Mouse (Mus musculus) MEL (cell line): ENCODE data around the gene Kdm1a. TPM values are rescaled to one million over a fixed set of nuclear protein-coding genes. Genes with fewer than 3 reads are reported as not detected.

Source experiments
- DNase-seq: peaks from one replicate; pipeline ENCODE4 v3.0.0; 2011; ENCODE audit warnings: low read depth, low spot score
- H3K27ac ChIP-seq: 2 replicates; pipeline ENCODE4 v1.5.1; 2012; ENCODE audit warnings: low read depth, mild to moderate bottlenecking, control low read depth, low read length, moderate library complexity; ENCODE audit not compliant: control insufficient read depth
- H3K27me3 ChIP-seq, 2 experiments: fragments of 150-350 bp in 1 of 2; sonication (generic) in 1 of 2; 2 replicates each; pipeline ENCODE4 v1.6.1; 2012; ENCODE audit warnings: low read length in 2 of 2, mild to moderate bottlenecking in 2 of 2, improper control_type of control experiment in 1 of 2, moderate library complexity in 1 of 2; ENCODE audit not compliant: insufficient read depth in 2 of 2, control insufficient read depth in 1 of 2
- H3K36me3 ChIP-seq, 2 experiments: 2 replicates each; pipeline ENCODE4 v1.6.1; 2012 to 2014; ENCODE audit warnings: low read length in 2 of 2, improper control_type of control experiment in 1 of 2, inconsistent platforms in 1 of 2, mild to moderate bottlenecking in 1 of 2; ENCODE audit not compliant: insufficient read depth in 2 of 2, control insufficient read depth in 1 of 2
- H3K4me1 ChIP-seq, 2 experiments: fragments of 150-350 bp in 1 of 2; sonication (generic) in 1 of 2; 2 replicates each; pipeline ENCODE4 v1.6.1; 2012; ENCODE audit warnings: low read length in 2 of 2, improper control_type of control experiment in 1 of 2, mild to moderate bottlenecking in 1 of 2; ENCODE audit not compliant: insufficient read depth in 2 of 2, control insufficient read depth in 1 of 2
- H3K4me3 ChIP-seq, 2 experiments: fragments of 150-350 bp in 1 of 2; sonication (generic) in 1 of 2; 2 replicates each; pipeline ENCODE4 v1.5.1; 2012; ENCODE audit warnings: low read depth in 2 of 2, low read length in 2 of 2, mild to moderate bottlenecking in 2 of 2, moderate library complexity in 2 of 2, control low read depth in 1 of 2, improper control_type of control experiment in 1 of 2; ENCODE audit not compliant: control insufficient read depth in 1 of 2, insufficient read depth in 1 of 2
- H3K79me2 ChIP-seq: 2 replicates; pipeline ENCODE4 v1.6.1; 2012; ENCODE audit warnings: mild to moderate bottlenecking, low read length, moderate library complexity; ENCODE audit not compliant: control insufficient read depth, poor library complexity, insufficient read depth
- H3K9ac ChIP-seq: 2 replicates; pipeline ENCODE4 v1.6.1; 2012; ENCODE audit warnings: low read depth, mild to moderate bottlenecking, control low read depth, low read length, moderate library complexity; ENCODE audit not compliant: control insufficient read depth, poor library complexity, severe bottlenecking
- H3K9me3 ChIP-seq: fragments of 150-350 bp; sonication (generic); replicated peaks from 2 replicates; pipeline ENCODE4 v1.6.1; 2012; ENCODE audit warnings: mild to moderate bottlenecking, low read length, improper control_type of control experiment, moderate library complexity; ENCODE audit not compliant: insufficient read depth
- BHLHE40 ChIP-seq: IDR thresholded peaks from 2 replicates; pipeline ENCODE4 v1.6.1; 2012; ENCODE audit warnings: low read depth, mild to moderate bottlenecking, inconsistent platforms, low read length, improper control_type of control experiment, borderline replicate concordance
- CHD1 ChIP-seq: IDR thresholded peaks from 2 replicates; pipeline ENCODE4 v1.6.1; 2012; ENCODE audit warnings: low read depth, mild to moderate bottlenecking, inconsistent platforms, low read length, improper control_type of control experiment
- CHD2 ChIP-seq: IDR thresholded peaks from 2 replicates; pipeline ENCODE4 v1.6.1; 2011; ENCODE audit warnings: low read length, improper control_type of control experiment
- CTCF ChIP-seq, 3 experiments: IDR thresholded peaks in 2 of 3; conservative IDR thresholded peaks in 1 of 3; 2 replicates each; pipeline ENCODE4 v1.5.1; 2011 to 2012; ENCODE audit warnings: low read length in 3 of 3, low read depth in 2 of 3, mild to moderate bottlenecking in 2 of 3, improper control_type of control experiment in 1 of 3, inconsistent platforms in 1 of 3, mixed read lengths in 1 of 3, moderate library complexity in 1 of 3; ENCODE audit not compliant: control insufficient read depth in 1 of 3, insufficient read depth in 1 of 3, poor library complexity in 1 of 3, severe bottlenecking in 1 of 3
- EP300 ChIP-seq, 2 experiments: IDR thresholded peaks; 2 replicates each; pipeline ENCODE4 v1.6.1; 2011; ENCODE audit warnings: improper control_type of control experiment in 2 of 2, low read length in 2 of 2, low read depth in 1 of 2, mild to moderate bottlenecking in 1 of 2
- ETS1 ChIP-seq: IDR thresholded peaks from 2 replicates; pipeline ENCODE4 v1.6.1; 2012; ENCODE audit warnings: low read depth, mild to moderate bottlenecking, inconsistent platforms, low read length, improper control_type of control experiment, moderate library complexity
- GABPA ChIP-seq: IDR thresholded peaks from 2 replicates; pipeline ENCODE4 v1.6.1; 2012; ENCODE audit warnings: low read depth, mild to moderate bottlenecking, inconsistent platforms, low read length, improper control_type of control experiment, moderate library complexity
- GATA1 ChIP-seq: IDR thresholded peaks from 2 replicates; pipeline ENCODE4 v1.6.1; 2011; ENCODE audit warnings: low read depth, low read length, improper control_type of control experiment
- KAT2A ChIP-seq: conservative IDR thresholded peaks from 2 replicates; pipeline ENCODE4 v1.6.1; 2012; ENCODE audit warnings: low read depth, low read length, improper control_type of control experiment, inconsistent platforms
- MXI1 ChIP-seq: IDR thresholded peaks from 2 replicates; pipeline ENCODE4 v1.6.1; 2011; ENCODE audit warnings: mild to moderate bottlenecking, low read depth, low read length, improper control_type of control experiment
- MYC ChIP-seq: IDR thresholded peaks from 2 replicates; pipeline ENCODE4 v1.6.1; 2011; ENCODE audit warnings: low read depth, mild to moderate bottlenecking, low read length, improper control_type of control experiment, moderate library complexity
- NELFE ChIP-seq: IDR thresholded peaks from 2 replicates; pipeline ENCODE4 v1.6.1; 2011; ENCODE audit warnings: low read depth, low read length, improper control_type of control experiment
- POLR2A ChIP-seq, 2 experiments: IDR thresholded peaks; 2 replicates each; pipeline ENCODE4 v1.6.1; 2011 to 2012; ENCODE audit warnings: low read length in 2 of 2, mild to moderate bottlenecking in 2 of 2, control low read depth in 1 of 2, improper control_type of control experiment in 1 of 2, low read depth in 1 of 2, moderate library complexity in 1 of 2; ENCODE audit not compliant: control insufficient read depth in 1 of 2, insufficient read depth in 1 of 2, poor library complexity in 1 of 2
- POLR2AphosphoS2 ChIP-seq: IDR thresholded peaks from 2 replicates; pipeline ENCODE4 v1.6.1; 2011; ENCODE audit warnings: low read length, improper control_type of control experiment
- POLR2AphosphoS5 ChIP-seq: IDR thresholded peaks from 2 replicates; pipeline ENCODE4 v1.6.1; 2012; ENCODE audit warnings: low read depth, borderline replicate concordance, mild to moderate bottlenecking, inconsistent platforms, low read length, moderate library complexity, mixed read lengths
- RAD21 ChIP-seq: IDR thresholded peaks from 2 replicates; pipeline ENCODE4 v1.6.1; 2011; ENCODE audit warnings: mild to moderate bottlenecking, low read depth, low read length, improper control_type of control experiment
- RCOR1 ChIP-seq: IDR thresholded peaks from 2 replicates; pipeline ENCODE4 v1.6.1; 2012; ENCODE audit warnings: low read depth, mild to moderate bottlenecking, inconsistent platforms, low read length, improper control_type of control experiment
- SIN3A ChIP-seq: IDR thresholded peaks from 2 replicates; pipeline ENCODE4 v1.6.1; 2012; ENCODE audit warnings: low read length, improper control_type of control experiment, inconsistent platforms
- SMC3 ChIP-seq: IDR thresholded peaks from 2 replicates; pipeline ENCODE4 v1.6.1; 2011; ENCODE audit warnings: low read depth, low read length, improper control_type of control experiment
- TAL1 ChIP-seq: IDR thresholded peaks from 2 replicates; pipeline ENCODE4 v1.6.1; 2012; ENCODE audit warnings: mild to moderate bottlenecking, inconsistent platforms, low read length, moderate library complexity, mixed read lengths
- TCF12 ChIP-seq: IDR thresholded peaks from 2 replicates; pipeline ENCODE4 v1.6.1; 2014; ENCODE audit warnings: low read depth, mild to moderate bottlenecking, inconsistent platforms, low read length, improper control_type of control experiment, moderate library complexity
- USF1 ChIP-seq: IDR thresholded peaks from 2 replicates; pipeline ENCODE4 v1.6.1; 2014; ENCODE audit warnings: low read depth, mild to moderate bottlenecking, inconsistent platforms, low read length, improper control_type of control experiment, moderate library complexity
- USF2 ChIP-seq, 2 experiments: IDR thresholded peaks; 2 replicates each; pipeline ENCODE4 v1.6.1; 2011 to 2012; ENCODE audit warnings: improper control_type of control experiment in 2 of 2, low read length in 2 of 2, borderline replicate concordance in 1 of 2, inconsistent platforms in 1 of 2, low read depth in 1 of 2, mild to moderate bottlenecking in 1 of 2; ENCODE audit not compliant: insufficient read depth in 1 of 2
- ZC3H11A ChIP-seq: IDR thresholded peaks from 2 replicates; pipeline ENCODE4 v1.6.1; 2012; ENCODE audit warnings: low read depth, mild to moderate bottlenecking, inconsistent platforms, low read length, improper control_type of control experiment
- ZKSCAN1 ChIP-seq: IDR thresholded peaks from 2 replicates; pipeline ENCODE4 v1.6.1; 2012; ENCODE audit warnings: low read depth, mild to moderate bottlenecking, inconsistent platforms, low read length, improper control_type of control experiment, moderate library complexity
- ZMIZ1 ChIP-seq: IDR thresholded peaks from 2 replicates; pipeline ENCODE4 v1.6.1; 2012; ENCODE audit warnings: low read depth, mild to moderate bottlenecking, inconsistent platforms, low read length, improper control_type of control experiment, moderate library complexity
- polyA plus RNA-seq, 2 experiments: library from polyadenylated mRNA; stranded (reverse) in 1 of 2; unstranded in 1 of 2; fragments of >175 nt in 1 of 2; fragments of >200 nt in 1 of 2; gene quantifications; 2 replicates each; pipeline versions ENCODE4 v1.2.1 to v1.2.4; 2012; ENCODE audit warnings: low replicate concordance in 2 of 2, low read depth in 1 of 2; ENCODE audit not compliant: insufficient read length in 2 of 2, insufficient read depth in 1 of 2, missing spikeins in 1 of 2
- total RNA-seq: library from RNA; depleted of rRNA; stranded (reverse); fragments of 300-350 nt; gene quantifications from 2 replicates; pipeline ENCODE4 v1.2.3, GENCODE M21; 2012

Kdm1a gene
- total and polyA plus RNA-seq, 3 experiments, result 60.7 to 90.1 TPM; not detected in 1

GRCm38 (mm10) chr4:136594006-136594405 is 8.5 kb downstream of the Kdm1a start:
- peaks cover 14 to 16% of the 10 kb centered on the region in 2 experiments for H3K4me1 ChIP-seq
- no peaks in the 10 kb centered on the region for H3K27me3 ChIP-seq
- TF ChIP-seq TAL1, result no peak
- TF ChIP-seq RCOR1, result no peak
- TF ChIP-seq SIN3A, result no peak
- no peak for TF ChIP-seq ZC3H11A
- DNase-seq, result no peak
- H3K9me3 ChIP-seq, result no peaks in the 10 kb centered on the region
- H3K4me3 ChIP-seq, result no peak overlapping the region
- no peak overlapping the region for H3K9ac ChIP-seq
- H3K79me2 ChIP-seq, result peaks cover 42% of the 10 kb centered on the region
- H3K27ac ChIP-seq, result no peak overlapping the region
- H3K36me3 ChIP-seq, result peaks cover 6 to 20% of the 10 kb centered on the region in 2 experiments

DNA sequence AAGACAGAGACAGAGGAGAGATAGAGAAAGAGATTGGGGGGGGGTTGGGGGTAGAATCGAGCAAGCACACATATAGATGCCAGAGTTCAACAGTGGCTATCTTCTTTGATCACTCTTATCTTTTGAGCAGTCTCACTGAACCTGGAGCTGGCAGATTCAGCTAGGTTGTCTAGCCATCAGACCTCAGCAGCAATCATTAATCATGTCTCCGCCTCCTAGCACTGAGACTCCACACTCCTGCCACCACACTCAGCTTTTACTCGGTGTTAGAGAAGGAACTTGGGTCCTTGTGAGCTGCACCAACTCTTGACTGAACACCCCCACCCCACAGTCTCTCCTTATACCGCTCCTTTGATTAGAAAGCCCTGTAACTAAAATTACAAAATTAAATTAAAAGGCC is 10.4 kb downstream of the Kdm1a start:
- Histone ChIP-seq H3K9me3 (no peaks in the 10 kb centered on the region), H3K27ac (no peak overlapping the region), H3K4me3 (no peak overlapping the region), H3K4me1 (peaks cover 19 to 22% of the 10 kb centered on the region in 2 experiments), H3K9ac (no peak overlapping the region), H3K27me3 (no peaks in the 10 kb centered on the region), H3K36me3 (peaks cover 6 to 19% of the 10 kb centered on the region in 2 experiments), H3K79me2 (peaks cover 40% of the 10 kb centered on the region)
- TF ChIP-seq GATA1 (peak; percentile 28; the same call in 1 of the 2 replicates), TAL1 (no peak)
- peak; percentile 72 for DNase-seq

DNA sequence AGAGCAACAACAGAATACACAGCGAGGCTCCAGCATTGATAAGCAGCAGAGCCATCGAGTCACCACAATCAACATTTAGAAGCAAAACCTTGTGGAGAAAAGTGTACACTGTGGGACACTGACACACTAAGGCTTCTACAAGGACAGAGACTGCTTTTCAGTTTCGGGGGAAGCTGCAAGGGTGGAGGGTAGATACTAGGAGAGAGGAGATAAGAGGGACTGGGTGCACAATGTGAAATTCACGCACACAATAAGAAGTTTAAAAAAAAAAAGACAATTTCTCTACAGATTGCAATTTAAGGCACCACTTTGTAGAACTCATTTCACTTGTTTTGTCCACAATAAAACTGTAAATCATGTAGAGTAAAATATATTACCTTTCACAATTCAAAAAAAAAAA is 14.5 kb downstream of the Kdm1a start:
- Histone ChIP-seq H3K27me3 (no peaks in the 10 kb centered on the region), H3K4me3 (peak overlapping the region; percentile 1 to 24; a peak in 3 of 4 replicates), H3K27ac (peak overlapping the region; percentile 58), H3K79me2 (peaks cover 41% of the 10 kb centered on the region), H3K9ac (peak overlapping the region; percentile 5), H3K4me1 (peaks cover 16 to 20% of the 10 kb centered on the region in 2 experiments), H3K9me3 (no peaks in the 10 kb centered on the region), H3K36me3 (peaks cover 6 to 17% of the 10 kb centered on the region in 2 experiments)
- peak; percentile 79 for DNase-seq
- TF ChIP-seq MYC (0 out of 2 replicates have a peak, but pooled peaks have one; percentile 39), CHD1 (peak; percentile 76), NELFE (no peak), KAT2A (no peak), ETS1 (peak; percentile 43; the same call in 1 of the 2 replicates), TCF12 (0 out of 2 replicates have a peak, but pooled peaks have one; percentile 37), RAD21 (no peak), POLR2AphosphoS2 (no peak), CTCF (IDR thresholded peaks at IDR 0.05 in 2 of 3, conservative IDR thresholded peaks at IDR 0.05 in 1 of 3; ENCODE audit: control insufficient read depth in 1 of 3, insufficient read depth in 1 of 3, low read depth in 2 of 3, low read length in 3 of 3, poor library complexity in 1 of 3, severe bottlenecking in 1 of 3) (no peak), USF1 (no peak), CHD2 (no peak), POLR2A (IDR thresholded peaks at IDR 0.05; ENCODE audit: control insufficient read depth in 1 of 2, insufficient read depth in 1 of 2, low read depth in 1 of 2, low read length in 2 of 2, poor library complexity in 1 of 2) (no peak), MXI1 (peak; percentile 67), TAL1 (peak; percentile 16; the same call in 1 of the 2 replicates), ZMIZ1 (no peak), POLR2AphosphoS5 (no peak), USF2 (IDR thresholded peaks at IDR 0.05; ENCODE audit: borderline replicate concordance in 1 of 2, insufficient read depth in 1 of 2, low read depth in 1 of 2, low read length in 2 of 2) (no peak), ZKSCAN1 (no peak; the same call in 1 of the 2 replicates), EP300 (IDR thresholded peaks at IDR 0.05; ENCODE audit: low read depth in 1 of 2, low read length in 2 of 2) (peak; percentile 60 to 72), GABPA (no peak), ZC3H11A (no peak), SIN3A (0 out of 2 replicates have a peak, but pooled peaks have one; percentile 38), SMC3 (no peak), BHLHE40 (no peak)
